Mouse (Mus musculus): Measurements from ENCODE around the gene Gstm2.

The Gstm2 gene

DNA sequence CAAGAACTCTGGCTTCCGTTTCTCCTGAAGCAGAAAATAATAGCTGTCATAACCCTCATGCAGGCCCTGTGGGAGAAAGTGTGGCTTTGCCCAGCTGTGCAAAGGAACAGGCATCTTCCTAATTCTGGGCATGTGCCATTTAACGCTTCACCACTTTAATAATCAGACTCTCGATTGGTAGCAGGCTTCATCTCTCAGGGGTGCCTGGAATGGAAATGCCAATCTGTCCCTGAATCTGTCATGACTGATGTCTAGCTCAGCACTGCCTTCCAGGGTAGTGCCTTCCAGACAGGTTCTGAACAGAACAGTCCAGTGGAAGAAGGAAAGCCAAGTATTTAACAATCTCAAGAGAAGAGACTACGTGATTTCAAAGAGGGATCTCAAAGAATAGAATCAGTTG is 45.0 kb downstream of the Gstm2 start:
- DNase-seq (ENCODE audit: low spot score) = peak; percentile 24

DNA sequence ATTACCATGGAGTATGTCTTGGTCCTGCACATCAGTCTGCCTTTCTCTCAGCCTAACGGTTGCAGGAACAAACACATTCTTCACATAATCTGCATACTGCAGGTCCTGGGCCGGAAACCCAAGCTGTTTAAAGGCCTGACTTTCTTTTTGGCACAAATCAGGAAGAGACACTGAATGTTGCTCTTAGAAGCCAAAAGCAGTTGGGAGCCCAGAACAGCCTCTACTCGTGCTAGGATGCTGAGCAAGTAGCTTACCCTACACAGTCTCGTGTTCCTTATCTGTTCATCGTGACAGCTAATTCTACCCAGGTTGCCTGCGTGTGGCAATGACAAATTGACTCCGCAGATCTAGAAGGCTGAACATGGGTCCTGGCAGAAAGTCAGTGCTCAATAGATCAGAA is 45.7 kb downstream of the Gstm2 start:
- peak; percentile 17 for DNase-seq (ENCODE audit: low spot score)

DNA sequence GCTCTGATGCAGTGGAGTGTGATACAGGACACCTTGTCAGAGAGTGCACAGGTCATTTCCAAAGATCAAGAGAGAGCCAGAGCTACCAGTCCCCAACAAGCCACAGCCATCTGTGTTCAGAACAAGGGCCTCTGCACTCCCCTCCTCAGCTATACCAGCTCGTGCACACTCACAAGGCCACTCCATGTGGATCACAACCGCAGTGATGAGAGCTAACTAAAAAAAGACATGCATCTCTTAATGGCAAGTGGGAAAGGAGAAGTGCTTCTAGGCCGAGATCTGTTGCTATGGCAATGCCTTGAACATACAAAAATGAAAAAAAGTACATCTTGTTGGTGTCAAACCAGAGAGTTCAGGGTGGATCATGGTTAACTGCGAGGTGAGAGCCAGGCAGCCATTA is 46.4 kb downstream of the Gstm2 start:
- no peak for DNase-seq (ENCODE audit: low spot score)

DNA sequence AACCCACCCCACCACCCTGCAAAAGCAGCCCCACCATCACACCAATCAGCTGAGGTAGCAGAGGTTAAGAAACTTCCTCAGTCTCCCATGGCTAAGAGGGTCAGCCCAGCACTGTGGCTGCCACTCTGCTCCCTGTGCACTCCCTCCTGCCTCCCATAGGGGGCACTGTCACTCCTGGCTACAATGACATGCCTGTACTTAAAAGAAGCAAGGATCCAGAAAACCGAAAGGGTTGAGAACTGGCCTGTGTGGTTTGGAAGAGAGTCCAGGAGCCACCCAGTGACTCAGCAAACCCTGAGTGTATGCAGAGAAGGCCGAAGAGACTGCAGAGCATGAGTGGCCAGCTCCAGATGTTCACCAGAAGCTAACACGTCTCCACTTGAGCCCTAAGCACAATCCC is 46.9 kb downstream of the Gstm2 start:
- peak; percentile 64 for DNase-seq (ENCODE audit: low spot score)

DNA sequence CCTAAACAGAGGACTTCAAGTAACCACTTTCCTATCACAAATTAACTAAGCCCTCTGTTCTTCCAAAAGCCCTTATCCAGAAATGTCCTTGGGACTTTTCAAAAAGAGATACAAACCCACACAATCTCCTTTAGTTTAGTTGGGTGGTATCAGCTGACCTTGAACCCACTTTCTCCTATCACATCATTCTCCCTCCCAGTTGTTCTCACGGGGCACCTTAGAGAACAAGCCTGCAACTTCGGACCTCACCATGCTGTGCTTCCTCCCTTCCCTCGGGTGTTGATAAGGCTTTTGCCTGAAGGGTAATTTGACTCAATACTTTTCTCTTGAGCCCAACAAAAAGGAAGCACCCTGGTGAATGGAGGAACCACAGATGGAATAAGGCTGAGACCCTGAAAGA is 50.4 kb downstream of the Gstm2 start:
- DNase-seq (ENCODE audit: low spot score) = no peak

DNA sequence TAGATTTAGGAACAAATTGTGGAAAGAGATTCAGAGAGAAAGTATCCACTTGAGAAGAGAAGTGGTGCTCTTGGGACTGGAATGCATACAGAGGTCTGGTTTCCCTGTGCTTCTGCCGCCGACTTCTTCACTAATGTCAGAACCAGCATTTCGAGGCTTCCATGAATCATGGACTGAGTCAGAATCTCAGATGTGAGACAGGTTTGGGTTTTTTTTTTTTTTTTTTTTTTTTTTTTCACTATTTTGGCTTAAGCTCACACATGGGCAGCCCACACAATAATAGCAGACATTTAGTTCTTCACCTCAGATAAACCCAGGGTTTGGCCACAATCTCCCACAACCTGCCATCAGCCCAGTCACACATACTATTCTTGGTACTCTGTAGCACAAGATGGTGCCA is 51.0 kb downstream of the Gstm2 start:
- DNase-seq (ENCODE audit: low spot score) = no peak

DNA sequence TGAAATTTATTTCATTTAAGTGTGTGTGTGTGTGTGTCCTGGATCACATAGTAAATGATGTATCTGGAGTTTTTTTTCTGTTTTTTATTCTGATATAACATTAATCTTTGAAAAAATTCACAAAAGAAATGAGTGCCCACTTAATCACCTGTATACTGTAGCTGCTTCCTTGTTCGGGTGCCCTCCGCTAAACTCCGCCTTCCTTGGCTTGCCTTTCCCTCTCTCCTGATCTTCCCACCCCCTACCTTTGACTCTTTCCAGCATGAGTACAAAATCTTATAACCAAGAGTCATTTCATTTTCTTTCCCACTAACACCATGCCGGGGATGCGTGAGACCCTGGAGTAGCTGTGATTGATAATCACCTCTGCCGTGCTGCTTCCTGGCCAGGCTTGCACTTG is 54.1 kb downstream of the Gstm2 start:
- DNase-seq (ENCODE audit: low spot score) = peak; percentile 8
